Mouse (Mus musculus): ENCODE measurements around the gene Kcnq1.

GRCm38 (mm10) chr7:143254901-143255300 lies 148.7 kb downstream of the Kcnq1 start:
- TF ChIP-seq CTCF (IDR thresholded peaks at IDR 0.05; ENCODE audit: extremely low read depth, insufficient read depth, insufficient read length, insufficient replicate concordance) (no peak), POLR2A (IDR thresholded peaks at IDR 0.05; ENCODE audit: low read depth, low read length) (no peak)
